22 mouse cellular contexts compared by ENCODE assay signal in genomic region chr13:16021849-16022248, GRCm38 (mm10). TPM values are rescaled to one million over a fixed set of nuclear protein-coding genes. Genes with fewer than 3 reads are reported as not detected.
DNase-seq lines count a peak whose midpoint lies in the region; ATAC-seq lines count a peak whose summit lies in the region.
"Had no signal": no experiment of that assay in that cellular context is flagged by ENCODE, and none has a peak within 500 bp of the region (broad histone marks: within the 10 kb centered on the region; RNA-seq: fewer than 3 reads in every experiment).

No protein-coding gene starts in this region.

- 0 out of 2 replicates have a peak overlapping the region, but pooled peaks have one; percentile 21 for H3K4me2 ChIP-seq in heart, embryonic 12.5 days
- peak overlapping the region; percentile 50 for H3K4me2 ChIP-seq in hindbrain, embryonic 15.5 days
- H3K4me2 ChIP-seq in hindbrain, embryonic 14.5 days (replicated peaks) = no peak overlapping the region
- H3K4me2 ChIP-seq in midbrain, embryonic 16.5 days (ENCODE audit: low read length) = peak overlapping the region; percentile 51; the same call in 1 of the 2 replicates
- H3K4me2 ChIP-seq in midbrain, embryonic 15.5 days = no peak overlapping the region
- H3K4me2 ChIP-seq in embryonic facial prominence, embryonic 14.5 days (ENCODE audit: low read depth, low read length) = peak overlapping the region; percentile 37
- H3K4me2 ChIP-seq: hindbrain, embryonic 13.5 days had no signal

- peaks cover 13% of the 10 kb centered on the region for H3K4me1 ChIP-seq in heart, embryonic 12.5 days (replicated peaks)
- H3K4me1 ChIP-seq in hindbrain, embryonic 15.5 days (replicated peaks) = peaks cover 17% of the 10 kb centered on the region
- H3K4me1 ChIP-seq in hindbrain, embryonic 14.5 days (replicated peaks; ENCODE audit: control insufficient read depth, insufficient read depth, low read length) = peaks cover 10% of the 10 kb centered on the region
- peaks cover 10% of the 10 kb centered on the region; the same call in 1 of the 2 replicates for H3K4me1 ChIP-seq in midbrain, embryonic 16.5 days (ENCODE audit: control insufficient read depth, insufficient read depth, low read length)
- peaks cover 10% of the 10 kb centered on the region for H3K4me1 ChIP-seq in midbrain, embryonic 15.5 days
- 0 out of 2 replicates have a peak, but pooled peaks cover 3% of the 10 kb centered on the region for H3K4me1 ChIP-seq in embryonic facial prominence, embryonic 14.5 days (ENCODE audit: control insufficient read depth, insufficient read depth, low read length)

- H3K36me3 ChIP-seq in heart, embryonic 12.5 days = peaks cover 7% of the 10 kb centered on the region
- H3K36me3 ChIP-seq in hindbrain, embryonic 15.5 days = no peaks in the 10 kb centered on the region
- H3K36me3 ChIP-seq in hindbrain, embryonic 14.5 days (replicated peaks; ENCODE audit: control insufficient read depth, insufficient read depth) = no peaks in the 10 kb centered on the region
- H3K36me3 ChIP-seq in midbrain, embryonic 16.5 days (ENCODE audit: control insufficient read depth, insufficient read depth, low read length) = no peaks in the 10 kb centered on the region
- H3K36me3 ChIP-seq in midbrain, embryonic 15.5 days (replicated peaks) = no peaks in the 10 kb centered on the region
- no peaks in the 10 kb centered on the region; the same call in 1 of the 2 replicates for H3K36me3 ChIP-seq in embryonic facial prominence, embryonic 14.5 days (ENCODE audit: control insufficient read depth, insufficient read depth, low read length)
- H3K36me3 ChIP-seq: hindbrain, embryonic 13.5 days had no signal

- DNase-seq in heart, postnatal 36 days = no peak
- DNase-seq in hindbrain, embryonic 14.5 days (ENCODE audit: low spot score) = no peak
- no peak for DNase-seq in embryonic facial prominence, embryonic 14.5 days (ENCODE audit: low spot score)
- DNase-seq in testis, postnatal 10 days (ENCODE audit: low spot score) = no peak
- DNase-seq: adrenal gland, postnatal 25 days; cerebellum, adult 9-10 months; gastrocnemius, postnatal 14 days; heart, adult 2 months; kidney, adult 9 months; kidney, postnatal 14 days; liver; right cerebral cortex, postnatal 14 days had no signal

- H3K4me3 ChIP-seq in heart, embryonic 12.5 days = no peak overlapping the region
- H3K4me3 ChIP-seq in hindbrain, embryonic 15.5 days = no peak overlapping the region
- no peak overlapping the region for H3K4me3 ChIP-seq in hindbrain, embryonic 14.5 days (replicated peaks; ENCODE audit: low read length)
- H3K4me3 ChIP-seq in midbrain, embryonic 16.5 days (ENCODE audit: low read depth, low read length) = no peak overlapping the region
- H3K4me3 ChIP-seq in midbrain, embryonic 15.5 days = no peak overlapping the region
- H3K4me3 ChIP-seq in embryonic facial prominence, embryonic 14.5 days (ENCODE audit: low read depth, low read length) = no peak overlapping the region
- H3K4me3 ChIP-seq: heart, adult 2 months; hindbrain, embryonic 13.5 days had no signal

- H3K9ac ChIP-seq in heart, embryonic 12.5 days = no peak overlapping the region
- no peak overlapping the region for H3K9ac ChIP-seq in hindbrain, embryonic 15.5 days
- no peak overlapping the region for H3K9ac ChIP-seq in hindbrain, embryonic 14.5 days
- H3K9ac ChIP-seq in midbrain, embryonic 16.5 days (ENCODE audit: low read depth, low read length) = no peak overlapping the region
- no peak overlapping the region for H3K9ac ChIP-seq in midbrain, embryonic 15.5 days
- H3K9ac ChIP-seq in embryonic facial prominence, embryonic 14.5 days (ENCODE audit: low read depth, low read length) = no peak overlapping the region
- H3K9ac ChIP-seq: embryonic facial prominence, embryonic 15.5 days; hindbrain, embryonic 13.5 days had no signal

- WGBS in heart, embryonic 12.5 days = 69% methylated on average over 7 of the region's 7 CpGs
- 92% methylated on average over 7 of the region's 7 CpGs for WGBS in hindbrain, embryonic 15.5 days
- WGBS in hindbrain, embryonic 14.5 days = 85% methylated on average over 7 of the region's 7 CpGs
- WGBS in midbrain, embryonic 16.5 days = 92% methylated on average over 7 of the region's 7 CpGs
- WGBS in midbrain, embryonic 15.5 days = 86% methylated on average over 7 of the region's 7 CpGs
- WGBS in embryonic facial prominence, embryonic 14.5 days = 76% methylated on average over 7 of the region's 7 CpGs

- no peaks in the 10 kb centered on the region for H3K27me3 ChIP-seq in heart, embryonic 12.5 days (replicated peaks)
- H3K27me3 ChIP-seq in hindbrain, embryonic 15.5 days = peaks cover 8% of the 10 kb centered on the region
- H3K27me3 ChIP-seq in hindbrain, embryonic 14.5 days (ENCODE audit: control insufficient read depth, insufficient read depth, low read length) = peaks cover 17% of the 10 kb centered on the region
- peaks cover 9% of the 10 kb centered on the region for H3K27me3 ChIP-seq in midbrain, embryonic 16.5 days (ENCODE audit: control insufficient read depth, insufficient read depth, low read depth, low read length)
- peaks cover 13% of the 10 kb centered on the region; the same call in 1 of the 2 replicates for H3K27me3 ChIP-seq in midbrain, embryonic 15.5 days (replicated peaks)
- H3K27me3 ChIP-seq in embryonic facial prominence, embryonic 14.5 days (replicated peaks; ENCODE audit: control insufficient read depth, insufficient read depth, low read length) = no peaks in the 10 kb centered on the region
- H3K27me3 ChIP-seq: embryonic facial prominence, embryonic 15.5 days had no signal

- intact Hi-C loops in heart, postnatal 36 days (cut with DNase I) = no loop called here

- H3K27ac ChIP-seq in heart, embryonic 12.5 days (ENCODE audit: poor library complexity, severe bottlenecking) = no peak overlapping the region
- no peak overlapping the region for H3K27ac ChIP-seq in hindbrain, embryonic 15.5 days (replicated peaks)
- no peak overlapping the region for H3K27ac ChIP-seq in hindbrain, embryonic 14.5 days
- no peak overlapping the region for H3K27ac ChIP-seq in midbrain, embryonic 16.5 days (ENCODE audit: low read length)
- no peak overlapping the region for H3K27ac ChIP-seq in midbrain, embryonic 15.5 days
- no peak overlapping the region for H3K27ac ChIP-seq in embryonic facial prominence, embryonic 14.5 days (replicated peaks; ENCODE audit: low read depth, low read length)
- H3K27ac ChIP-seq: embryonic facial prominence, embryonic 15.5 days; heart, adult 2 months; hindbrain, embryonic 13.5 days; macrophage had no signal

- ATAC-seq in heart, embryonic 12.5 days (ENCODE audit: insufficient number of reproducible peaks, low FRiP score) = no peak
- no peak for ATAC-seq in hindbrain, embryonic 15.5 days (ENCODE audit: low FRiP score, low read depth)
- ATAC-seq in hindbrain, embryonic 14.5 days (ENCODE audit: low FRiP score) = no peak
- no peak for ATAC-seq in midbrain, embryonic 16.5 days
- ATAC-seq in midbrain, embryonic 15.5 days (replicated peaks) = no peak
- no peak for ATAC-seq in embryonic facial prominence, embryonic 14.5 days (ENCODE audit: low read depth)
- ATAC-seq: forebrain, embryonic 16.5 days; intestine, embryonic 16.5 days; lung, postnatal 0 days had no signal

- H3K9me3 ChIP-seq in heart, embryonic 12.5 days (replicated peaks) = no peaks in the 10 kb centered on the region
- H3K9me3 ChIP-seq in hindbrain, embryonic 15.5 days = no peaks in the 10 kb centered on the region
- H3K9me3 ChIP-seq in hindbrain, embryonic 14.5 days (ENCODE audit: control insufficient read depth, low read length) = no peaks in the 10 kb centered on the region
- H3K9me3 ChIP-seq in midbrain, embryonic 16.5 days (replicated peaks; ENCODE audit: control insufficient read depth, low read length, poor library complexity, severe bottlenecking) = no peaks in the 10 kb centered on the region
- no peaks in the 10 kb centered on the region for H3K9me3 ChIP-seq in midbrain, embryonic 15.5 days
- no peaks in the 10 kb centered on the region for H3K9me3 ChIP-seq in embryonic facial prominence, embryonic 14.5 days (ENCODE audit: control insufficient read depth, low read length)
- H3K9me3 ChIP-seq: embryonic facial prominence, embryonic 15.5 days; hindbrain, embryonic 13.5 days had no signal

RNA-seq across cellular contexts. Expression of gene Inhba, which starts 10.2 kb away (rescaled TPM):
- polyA plus RNA-seq in heart, embryonic 12.5 days (2016; fragmentation: Nextera tagmentation; extraction: Ambion mirVana) = 17.0 and 19.3 TPM in 2 replicates
- 1 to 10 TPM; 3.1 TPM for total RNA-seq in heart, postnatal 36 days (2021)
- polyA plus RNA-seq in hindbrain, embryonic 15.5 days (2015; fragmentation: Nextera tagmentation; extraction: Ambion mirVana) = 1.5 TPM in 2 replicates
- polyA plus RNA-seq in hindbrain, embryonic 14.5 days (2014; fragmentation: Nextera tagmentation; extraction: Ambion mirVana) = 1.1 TPM in 2 replicates
- polyA plus RNA-seq in midbrain, embryonic 16.5 days (2015; fragmentation: Nextera tagmentation; extraction: Ambion mirVana) = 1.1 and 1.8 TPM in 2 replicates
- 0.98 and 1.1 TPM in 2 replicates for polyA plus RNA-seq in midbrain, embryonic 15.5 days (2015; fragmentation: Nextera tagmentation; extraction: Ambion mirVana)
- 9.5 and 13.4 TPM in 2 replicates for polyA plus RNA-seq in embryonic facial prominence, embryonic 14.5 days (2014; fragmentation: Nextera tagmentation; extraction: Ambion mirVana)

Comparison
In these comparisons a context has a peak if more than half of its experiments do, and no peak if none do; other contexts are left out.
1. H3K4me2 ChIP-seq: peak in heart, embryonic 12.5 days (single experiment), hindbrain, embryonic 15.5 days (single experiment), midbrain, embryonic 16.5 days (single experiment) and embryonic facial prominence, embryonic 14.5 days (single experiment); none in hindbrain, embryonic 14.5 days (single experiment) and midbrain, embryonic 15.5 days (single experiment).